Mouse (Mus musculus) lung, embryonic 16.5 days (tissue): ENCODE data around the gene Ccnh. TPM values are rescaled to one million over a fixed set of nuclear protein-coding genes. Genes with fewer than 3 reads are reported as not detected.

Experiments
- ATAC-seq: fragments of 200-750 bp; cut with Nextera tagmentation; 2 replicates; pipeline ENCODE4 v1.8.0; 2017; ENCODE audit warnings: low read depth, mild to moderate bottlenecking, moderate library complexity
- H3K27ac ChIP-seq: fragments of 300-500 bp; sonication (generic); 2 replicates; pipeline ENCODE4 v1.5.1; 2014; ENCODE audit warnings: mild to moderate bottlenecking, control low read depth, low read length
- H3K27me3 ChIP-seq: fragments of 300-500 bp; sonication (generic); 2 replicates; pipeline ENCODE4 v1.6.1; 2014; ENCODE audit warnings: low read depth, low read length, mixed read lengths; ENCODE audit not compliant: control insufficient read depth, insufficient read depth
- H3K36me3 ChIP-seq: fragments of 300-500 bp; sonication (generic); 2 replicates; pipeline ENCODE4 v1.6.1; 2014; ENCODE audit warnings: low read length; ENCODE audit not compliant: control insufficient read depth, insufficient read depth
- H3K4me1 ChIP-seq: fragments of 300-500 bp; sonication (generic); replicated peaks from 2 replicates; pipeline ENCODE4 v1.6.1; 2014; ENCODE audit warnings: low read length, mixed read lengths; ENCODE audit not compliant: control insufficient read depth, insufficient read depth
- H3K4me2 ChIP-seq: fragments of 300-500 bp; sonication (generic); 2 replicates; pipeline ENCODE4 v1.6.1; 2014; ENCODE audit warnings: low read depth, low read length, control low read depth
- H3K4me3 ChIP-seq: fragments of 300-500 bp; sonication (generic); 2 replicates; pipeline ENCODE4 v1.5.1; 2014; ENCODE audit warnings: mild to moderate bottlenecking, low read length, control low read depth
- H3K9ac ChIP-seq: fragments of 300-500 bp; sonication (generic); 2 replicates; pipeline ENCODE4 v1.6.1; 2014; ENCODE audit warnings: low read length, control low read depth
- H3K9me3 ChIP-seq: fragments of 300-500 bp; sonication (generic); 2 replicates; pipeline ENCODE4 v1.6.1; 2016; ENCODE audit warnings: low read length; ENCODE audit not compliant: control insufficient read depth
- WGBS: fragments of 180-500 bp; shearing (Covaris S2); extraction: QIAGEN DNeasy Blood & Tissue Kit; methylation state at CpG from one replicate; pipeline ENCODE4 v1.1.7; 2014; 5-methylcytosine and 5-hydroxymethylcytosine counted together
- polyA plus RNA-seq: library from polyadenylated mRNA; unstranded; fragments of >200 nt; fragmentation: Nextera tagmentation; extraction: Ambion mirVana; gene quantifications from 2 replicates; pipeline ENCODE4 v1.2.1, GENCODE M21; 2015

The Ccnh gene
- polyA plus RNA-seq, 1 experiment from 2014 or later = 76.8 TPM

- Histone ChIP-seq H3K9me3 (no peaks in the 10 kb centered on the region), H3K27me3 (no peaks in the 10 kb centered on the region), H3K9ac (no peak overlapping the region), H3K4me2 (no peak overlapping the region), H3K27ac (no peak overlapping the region), H3K4me1 (no peaks in the 10 kb centered on the region), H3K36me3 (peaks cover 10% of the 10 kb centered on the region), H3K4me3 (no peak overlapping the region)
- no peak for ATAC-seq
- 83% methylated on average over 6 of the region's 6 CpGs for WGBS
Measured at GRCm38 (mm10) chr13:85208656-85209055, 19.4 kb downstream of the Ccnh start.

- no peaks in the 10 kb centered on the region for H3K9me3 ChIP-seq
- H3K27me3 ChIP-seq = no peaks in the 10 kb centered on the region
- H3K9ac ChIP-seq = no peak overlapping the region
- ATAC-seq = no peak
- H3K4me3 ChIP-seq = no peak overlapping the region
- H3K27ac ChIP-seq = no peak overlapping the region
- no peak overlapping the region for H3K4me2 ChIP-seq
- peaks cover 8% of the 10 kb centered on the region for H3K36me3 ChIP-seq
- no peaks in the 10 kb centered on the region for H3K4me1 ChIP-seq
- 67% methylated on average over 1 of the region's 1 CpGs for WGBS
Measured at GRCm38 (mm10) chr13:85210353-85210752, 21.1 kb downstream of the Ccnh start.

GRCm38 (mm10) chr13:85218656-85219055 is 29.4 kb downstream of the Ccnh start:
- H3K27ac ChIP-seq = no peak overlapping the region
- ATAC-seq = no peak
- peaks cover 5% of the 10 kb centered on the region; the same call in 1 of the 2 replicates for H3K36me3 ChIP-seq
- no peak overlapping the region for H3K4me3 ChIP-seq
- H3K27me3 ChIP-seq = no peaks in the 10 kb centered on the region
- WGBS = 72% methylated on average over 4 of the region's 4 CpGs
- no peaks in the 10 kb centered on the region for H3K9me3 ChIP-seq
- H3K9ac ChIP-seq = no peak overlapping the region
- H3K4me1 ChIP-seq = no peaks in the 10 kb centered on the region
- no peak overlapping the region for H3K4me2 ChIP-seq

GRCm38 (mm10) chr13:85238760-85239159 is 49.6 kb downstream of the Ccnh start:
- H3K27me3 ChIP-seq = no peaks in the 10 kb centered on the region
- no peak for ATAC-seq

More at GRCm38 (mm10) chr13:85238760-85239159, 49.6 kb downstream of the Ccnh start:
- Histone ChIP-seq H3K36me3 (peaks cover 2% of the 10 kb centered on the region; the same call in 1 of the 2 replicates), H3K9ac (no peak overlapping the region), H3K4me3 (no peak overlapping the region), H3K4me2 (no peak overlapping the region), H3K27ac (no peak overlapping the region), H3K9me3 (no peaks in the 10 kb centered on the region), H3K4me1 (no peaks in the 10 kb centered on the region)
- WGBS = 83% methylated on average over 7 of the region's 7 CpGs

Other genes starting within 250 kb of the Ccnh start
- gene Rasa1, start 99.7 kb downstream of the Ccnh start, polyA plus RNA-seq = 42.8 and 45.8 TPM in 2 replicates